Mouse (Mus musculus): ENCODE measurements around the gene Cdk5r2.

Cdk5r2 gene

GRCm38 (mm10) chr1:74893134-74893855, 38.6 kb downstream of the Cdk5r2 start, which contains the start of gene Cryba2:
TSS of gene Cryba2 (minus strand) at chr1:74893143.
- DNase-seq: no peak

- no peak for DNase-seq
Observed at GRCm38 (mm10) chr1:74894966-74895365, 40.2 kb downstream of the Cdk5r2 start.

GRCm38 (mm10) chr1:74897976-74898375, 43.2 kb downstream of the Cdk5r2 start:
- DNase-seq: no peak

- DNase-seq: no peak
Observed at GRCm38 (mm10) chr1:74898656-74899431, 44.1 kb downstream of the Cdk5r2 start.

- DNase-seq: no peak
Observed at GRCm38 (mm10) chr1:74900341-74901285, 45.9 kb downstream of the Cdk5r2 start.

GRCm38 (mm10) chr1:74901686-74902085, 47.0 kb downstream of the Cdk5r2 start:
- no peak for DNase-seq

GRCm38 (mm10) chr1:74902191-74902590, 47.5 kb downstream of the Cdk5r2 start:
- no peak for DNase-seq

All from heart, adult 11 months (tissue).